Mouse (Mus musculus) cerebellum, adult 2 months (tissue): ENCODE measurements around the gene Top3a. TPM values are rescaled to one million over a fixed set of nuclear protein-coding genes. Genes with fewer than 3 reads are reported as not detected.

Experiments used
- DNase-seq, 2 experiments: peaks; one replicate each; pipeline ENCODE4 v3.0.0; 2021
- H3K27ac ChIP-seq: fragments of 200-500 bp; 2 replicates; pipeline ENCODE4 v1.5.1; 2012; ENCODE audit warnings: low read length, control low read depth, inconsistent platforms; ENCODE audit not compliant: insufficient read depth
- H3K27me3 ChIP-seq: fragments of 200-500 bp; 2 replicates; pipeline ENCODE4 v1.6.1; 2012; ENCODE audit warnings: inconsistent platforms, mild to moderate bottlenecking, low read length, moderate library complexity; ENCODE audit not compliant: control insufficient read depth, insufficient read depth
- H3K4me1 ChIP-seq: fragments of 200-500 bp; 2 replicates; pipeline ENCODE4 v1.6.1; 2011; ENCODE audit warnings: low read length; ENCODE audit not compliant: control insufficient read depth, insufficient read depth
- H3K4me3 ChIP-seq: fragments of 200-500 bp; replicated peaks from 2 replicates; pipeline ENCODE3; 2011; ENCODE audit warnings: mild to moderate bottlenecking, low read depth, low read length, control low read depth; ENCODE audit not compliant: insufficient read depth
- CTCF ChIP-seq: fragments of 200-500 bp; IDR thresholded peaks from 2 replicates; pipeline ENCODE4 v1.5.1; 2011; ENCODE audit warnings: low read depth, mild to moderate bottlenecking, control low read depth, low read length, moderate library complexity, borderline replicate concordance; ENCODE audit not compliant: insufficient read depth
- POLR2A ChIP-seq: fragments of 200-500 bp; IDR thresholded peaks from 2 replicates; pipeline ENCODE4 v1.6.1; 2011; ENCODE audit warnings: low read length, control low read depth, borderline replicate concordance; ENCODE audit not compliant: insufficient read depth
- WGBS: fragments of 180-500 bp; shearing (Covaris S2); methylation state at CpG from one replicate; pipeline ENCODE4 v1.1.7; 2018; 5-methylcytosine and 5-hydroxymethylcytosine counted together
- polyA plus RNA-seq: library from polyadenylated mRNA; depleted of rRNA; stranded (reverse); fragments of >200 nt; gene quantifications from 2 replicates; pipeline ENCODE4 v1.2.3, GENCODE M21; 2012

Gene Top3a
- polyA plus RNA-seq, 1 experiment = 6.8 TPM

GRCm38 (mm10) chr11:60726601-60727391 lies 50.4 kb downstream of the Top3a start, which contains the start of gene Flii:
Gene Flii, minus strand, starts transcription at chr11:60727263.
- Histone ChIP-seq H3K4me1 (peaks cover 4% of the 10 kb centered on the region), H3K4me3 (peak within 1 kb of the TSS; percentile 71), H3K27me3 (no peaks in the 10 kb centered on the region), H3K27ac (peak within 1 kb of the TSS; percentile 61)
- peak; percentile 30; the same call in 1 of the 2 replicates for TF ChIP-seq CTCF
- TF ChIP-seq POLR2A = peak; percentile 61
- WGBS = under 1% methylated on average over 69 of the region's 71 CpGs
- peak; percentile 82 to 83 for DNase-seq

GRCm38 (mm10) chr11:60719263-60719662 lies 57.9 kb downstream of the Top3a start:
- 87% methylated on average over 5 of the region's 5 CpGs for WGBS
- Histone ChIP-seq H3K4me1 (no peaks in the 10 kb centered on the region), H3K4me3 (no peak overlapping the region), H3K27me3 (no peaks in the 10 kb centered on the region), H3K27ac (no peak overlapping the region; the same call in 1 of the 2 replicates)
- TF ChIP-seq CTCF (no peak), POLR2A (no peak)
- no peak for DNase-seq

- Histone ChIP-seq H3K27me3 (no peaks in the 10 kb centered on the region), H3K27ac (no peak overlapping the region), H3K4me1 (no peaks in the 10 kb centered on the region), H3K4me3 (no peak overlapping the region)
- WGBS = 77% methylated on average over 5 of the region's 5 CpGs
- no peak for DNase-seq
- TF ChIP-seq CTCF (no peak), POLR2A (no peak)
Measured at GRCm38 (mm10) chr11:60715833-60716232, 61.3 kb downstream of the Top3a start.

GRCm38 (mm10) chr11:60712639-60713255 lies 64.4 kb downstream of the Top3a start:
- Histone ChIP-seq H3K27me3 (no peaks in the 10 kb centered on the region), H3K27ac (no peak overlapping the region), H3K4me1 (no peaks in the 10 kb centered on the region), H3K4me3 (no peak overlapping the region)
- WGBS = 82% methylated on average over 13 of the region's 13 CpGs
- peak in 1 of 2 experiments; percentile 11 for DNase-seq
- no peak for TF ChIP-seq POLR2A
- TF ChIP-seq CTCF = no peak

GRCm38 (mm10) chr11:60712040-60712439 lies 65.1 kb downstream of the Top3a start:
- H3K27me3 ChIP-seq = no peaks in the 10 kb centered on the region
- H3K4me1 ChIP-seq = peaks cover 4% of the 10 kb centered on the region; the same call in 1 of the 2 replicates
- TF ChIP-seq POLR2A = no peak
- no peak for TF ChIP-seq CTCF
- DNase-seq = peak in 1 of 2 experiments; percentile 9
- WGBS = 90% methylated on average over 18 of the region's 18 CpGs
- H3K4me3 ChIP-seq = no peak overlapping the region
- H3K27ac ChIP-seq = no peak overlapping the region

GRCm38 (mm10) chr11:60711218-60711617 lies 65.9 kb downstream of the Top3a start:
- WGBS = 88% methylated on average over 17 of the region's 17 CpGs
- no peak for TF ChIP-seq POLR2A
- no peak for TF ChIP-seq CTCF
- Histone ChIP-seq H3K4me1 (peaks cover 4% of the 10 kb centered on the region; the same call in 1 of the 2 replicates), H3K4me3 (no peak overlapping the region), H3K27ac (no peak overlapping the region), H3K27me3 (no peaks in the 10 kb centered on the region)
- DNase-seq = peak; percentile 4 to 18

- WGBS = 89% methylated on average over 45 of the region's 45 CpGs
- Histone ChIP-seq H3K27me3 (no peaks in the 10 kb centered on the region), H3K4me1 (peaks cover 4% of the 10 kb centered on the region; the same call in 1 of the 2 replicates), H3K4me3 (no peak overlapping the region), H3K27ac (no peak overlapping the region)
- TF ChIP-seq CTCF = no peak
- TF ChIP-seq POLR2A = no peak
- peak; percentile 3 to 9 for DNase-seq
Measured at GRCm38 (mm10) chr11:60709481-60710465, 67.4 kb downstream of the Top3a start.
